Mouse (Mus musculus) kidney, adult 8-10 months (tissue): ENCODE data around the gene Pibf1.

Experiments
- DNase-seq, 2 experiments: peaks; one replicate each; pipeline ENCODE4 v3.0.0; 2022

Gene Pibf1

DNA sequence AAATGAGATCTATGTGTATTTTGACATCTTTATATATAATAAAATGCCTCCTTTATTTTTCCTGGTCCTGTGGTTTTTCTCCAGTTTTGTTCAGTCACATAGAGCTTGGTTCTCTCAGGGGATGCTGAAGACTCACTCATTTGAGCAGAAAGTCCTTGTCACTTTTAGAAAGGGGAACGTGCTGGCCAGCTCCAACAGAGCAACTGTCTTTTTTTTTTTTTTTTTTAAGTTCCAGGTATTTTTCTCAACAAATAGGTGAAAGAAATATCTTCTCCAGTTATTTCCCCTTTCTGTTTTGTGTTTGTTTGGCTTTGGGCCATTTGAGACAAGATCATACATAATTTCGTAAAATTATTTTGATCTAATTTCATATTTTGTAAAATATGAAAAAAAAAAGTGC is 174.8 kb downstream of the Pibf1 start:
- DNase-seq = no peak

DNA sequence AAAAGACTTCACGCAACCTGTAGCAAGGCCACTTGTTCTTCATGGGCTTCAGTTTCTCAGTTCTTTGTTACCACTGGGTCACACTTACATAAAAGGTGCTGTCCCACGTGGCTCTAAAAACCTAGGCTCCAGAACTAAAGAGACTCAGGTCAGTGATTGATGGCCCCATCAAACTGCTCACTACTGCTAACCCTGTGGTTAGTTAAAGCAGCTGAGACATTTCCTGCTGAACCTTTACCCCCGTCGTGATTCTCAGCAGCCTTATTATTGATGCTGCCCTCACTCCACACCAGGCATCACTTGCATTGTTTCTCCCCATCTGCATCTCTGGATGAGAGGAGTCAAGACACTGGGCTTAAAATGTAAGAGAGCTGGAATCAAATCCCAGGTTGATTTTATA is 176.6 kb downstream of the Pibf1 start:
- DNase-seq = no peak

DNA sequence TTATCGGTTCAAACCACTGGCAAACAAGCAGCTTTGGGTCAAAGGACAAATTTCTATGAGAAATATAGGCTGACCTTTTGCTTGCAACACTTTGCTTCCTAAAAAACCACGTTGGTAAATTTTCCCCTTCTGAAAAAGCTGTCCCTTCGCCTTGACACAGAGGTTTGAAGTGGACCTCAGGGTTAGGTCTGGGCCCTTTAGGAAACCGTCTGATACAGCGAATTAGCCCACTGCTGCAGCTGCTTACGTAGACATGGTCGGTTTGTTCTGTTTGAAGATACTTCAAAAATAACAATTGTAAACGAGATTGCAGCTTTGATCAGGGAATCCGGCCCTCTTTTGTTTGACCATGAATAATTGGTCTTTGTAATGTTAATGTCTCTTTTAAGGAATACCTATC is 179.1 kb downstream of the Pibf1 start:
- no peak for DNase-seq

DNA sequence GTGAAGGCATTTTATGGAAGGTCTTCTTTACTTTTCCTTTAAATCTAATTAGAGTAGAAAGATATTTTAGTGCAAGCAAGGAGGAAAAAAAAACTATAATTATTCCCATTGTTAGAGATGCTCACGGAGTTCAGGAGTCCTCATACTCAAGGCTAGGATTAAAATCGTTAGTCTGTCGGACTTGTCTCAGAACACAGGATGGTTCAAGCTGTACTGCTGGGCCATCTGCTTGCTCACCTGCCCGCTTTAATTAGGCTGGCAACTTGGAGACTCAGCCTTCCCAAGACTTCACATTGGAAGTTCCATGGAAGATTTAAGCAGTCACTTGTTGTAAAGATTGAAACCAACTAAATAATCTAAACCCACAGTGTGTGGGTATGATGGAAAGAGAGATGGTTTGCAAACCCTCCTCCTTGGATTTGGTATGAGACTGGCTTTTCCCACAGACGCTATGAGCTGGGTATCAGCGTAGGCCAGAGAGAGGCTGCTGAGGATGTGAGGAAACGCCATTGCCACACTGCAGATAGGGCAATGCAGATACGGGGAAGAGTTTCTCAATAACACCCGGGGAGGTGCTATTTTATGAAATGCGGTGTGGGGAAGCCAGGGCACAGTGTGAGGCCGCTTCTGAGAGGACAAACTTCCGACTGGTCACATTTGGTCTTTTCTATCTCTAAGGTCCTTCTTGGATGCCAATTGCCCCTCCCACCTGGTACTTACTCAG is 179.7 kb downstream of the Pibf1 start:
- DNase-seq = no peak

DNA sequence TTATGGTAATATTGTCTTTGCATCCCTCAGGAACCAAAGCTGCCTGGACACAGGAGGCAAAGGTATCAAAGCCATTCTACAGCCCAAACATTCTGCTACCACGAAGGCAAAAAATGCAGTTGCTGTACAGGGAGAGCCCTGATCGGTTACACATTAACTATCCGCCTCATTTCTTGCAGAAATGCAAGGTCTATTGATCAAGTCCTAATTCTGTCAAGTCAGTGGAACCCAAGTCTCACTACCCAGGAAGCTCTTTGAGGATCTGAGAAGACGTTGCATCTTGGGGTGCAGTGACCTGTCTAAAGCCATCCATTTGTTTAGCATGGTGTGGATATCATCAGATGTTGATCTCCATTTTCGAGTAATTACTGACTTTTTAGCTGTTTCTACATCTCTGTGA is 181.2 kb downstream of the Pibf1 start:
- no peak for DNase-seq

DNA sequence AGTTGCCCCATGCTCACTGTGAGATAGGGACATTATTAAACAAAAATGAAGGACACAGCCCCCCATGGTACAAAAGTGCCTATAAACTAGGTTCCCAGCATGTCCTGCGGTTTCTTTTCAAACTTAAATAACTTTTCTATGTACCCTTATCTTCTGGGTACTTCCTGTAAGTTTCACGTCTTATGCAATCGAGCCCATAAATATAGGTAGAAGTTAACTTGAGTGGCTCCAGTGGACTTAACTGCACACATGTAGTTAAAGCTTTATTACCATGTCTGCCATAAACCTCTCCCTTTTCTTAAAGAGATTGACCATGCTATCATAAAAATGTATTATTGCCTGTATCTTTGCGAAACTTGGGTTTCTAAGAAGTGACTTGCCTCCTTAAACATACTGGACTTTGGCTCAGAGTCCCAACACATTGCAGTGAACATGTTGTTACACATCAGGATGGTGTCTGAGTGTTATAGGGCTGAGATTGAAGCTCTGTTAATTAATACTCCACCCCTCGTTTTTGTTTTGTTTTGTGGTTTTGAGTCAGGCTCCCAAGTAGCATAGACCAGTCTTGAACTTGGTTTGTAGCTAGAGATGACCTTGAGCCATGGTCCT is 181.7 kb downstream of the Pibf1 start:
- no peak for DNase-seq

DNA sequence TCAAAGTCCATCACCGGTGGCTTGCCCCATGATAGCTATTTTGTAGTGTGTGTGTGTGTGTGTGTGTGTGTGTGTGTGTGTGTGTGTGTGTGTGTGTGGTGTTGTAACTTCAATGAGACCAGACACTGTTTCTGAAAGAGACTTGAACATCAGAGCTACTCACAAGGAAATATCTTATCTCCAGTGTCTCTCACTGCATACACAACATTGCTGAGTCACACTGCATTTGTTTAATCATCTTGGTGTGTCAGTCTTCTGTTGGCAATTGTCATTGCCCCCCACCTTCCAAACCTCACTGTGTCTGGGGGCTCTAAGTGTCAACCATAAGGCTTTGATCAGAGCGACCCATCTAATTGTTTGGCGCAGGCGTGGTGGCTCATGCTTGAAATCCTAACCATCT is 186.3 kb downstream of the Pibf1 start:
- DNase-seq = no peak

DNA sequence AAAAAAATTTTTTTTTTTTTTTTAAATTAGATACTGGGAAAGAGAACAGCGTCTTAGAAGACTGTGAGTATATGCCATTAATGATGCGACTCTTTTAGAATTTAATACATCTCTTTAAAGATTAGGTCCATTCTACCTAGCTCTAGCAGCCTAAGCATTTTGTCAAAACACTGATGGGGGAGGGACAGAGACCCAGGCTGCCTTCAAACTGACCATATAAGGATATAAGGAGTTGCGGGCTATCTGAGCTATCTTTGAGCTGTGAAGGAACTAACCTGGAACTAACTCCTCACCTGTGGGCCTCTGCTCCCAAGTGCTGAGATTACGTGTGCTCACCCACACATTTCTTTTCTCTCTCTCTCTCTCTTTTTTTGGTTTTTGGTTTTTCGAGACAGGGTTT is 193.0 kb downstream of the Pibf1 start:
- no peak for DNase-seq

DNA sequence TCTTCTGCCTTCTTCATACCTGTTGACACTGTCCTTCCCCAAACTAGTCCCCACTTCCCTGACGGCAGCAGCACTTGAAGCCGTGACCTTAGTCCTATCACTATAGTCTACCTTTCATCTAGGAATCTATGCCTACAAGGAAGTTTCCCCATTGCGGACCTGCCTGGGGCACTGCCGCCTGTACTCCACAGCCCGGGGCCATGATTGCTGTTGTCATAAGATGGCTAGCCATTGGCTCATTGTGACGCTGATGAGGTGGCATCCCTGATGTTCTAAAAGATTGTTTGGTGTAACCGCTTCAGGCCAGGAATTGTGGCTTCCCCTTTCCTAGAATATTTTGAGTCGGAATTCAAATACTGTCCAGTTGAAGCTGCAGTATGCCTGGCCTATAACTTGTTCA is 195.2 kb downstream of the Pibf1 start:
- DNase-seq = no peak

DNA sequence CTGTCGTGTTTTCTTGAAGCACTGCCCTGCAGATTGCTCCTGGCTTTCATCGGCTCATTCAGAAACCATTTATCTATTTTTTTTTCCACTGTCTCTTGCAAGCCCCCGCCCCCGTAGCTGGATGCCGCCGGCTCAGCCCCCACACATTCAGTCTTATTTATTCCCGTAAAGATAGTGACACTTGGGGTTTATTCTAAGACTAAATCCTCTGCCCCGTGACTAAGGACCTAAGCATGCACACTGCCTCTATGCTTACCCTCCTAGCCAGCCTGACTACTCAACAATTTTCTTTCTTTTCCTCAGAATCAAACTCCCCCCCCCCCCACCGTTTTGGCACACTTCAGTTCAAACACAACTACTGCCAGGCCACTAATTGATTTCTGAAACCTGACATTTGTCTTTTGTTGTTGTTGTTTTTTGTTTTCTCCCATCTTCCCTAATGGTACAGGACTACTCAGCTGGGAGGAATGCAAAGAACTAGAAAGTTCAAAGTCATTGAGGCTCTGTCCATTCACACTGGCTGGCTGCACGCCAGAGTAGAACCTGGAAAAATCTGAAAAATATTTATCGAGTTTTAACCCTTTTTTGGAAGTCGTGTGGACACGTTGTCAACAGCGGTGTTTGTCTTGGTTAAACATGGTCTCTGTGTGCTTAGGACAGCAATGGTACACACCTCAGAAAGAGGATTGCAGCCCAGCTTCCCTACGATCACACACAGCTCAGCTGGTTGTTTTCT is 196.6 kb downstream of the Pibf1 start:
- no peak for DNase-seq

DNA sequence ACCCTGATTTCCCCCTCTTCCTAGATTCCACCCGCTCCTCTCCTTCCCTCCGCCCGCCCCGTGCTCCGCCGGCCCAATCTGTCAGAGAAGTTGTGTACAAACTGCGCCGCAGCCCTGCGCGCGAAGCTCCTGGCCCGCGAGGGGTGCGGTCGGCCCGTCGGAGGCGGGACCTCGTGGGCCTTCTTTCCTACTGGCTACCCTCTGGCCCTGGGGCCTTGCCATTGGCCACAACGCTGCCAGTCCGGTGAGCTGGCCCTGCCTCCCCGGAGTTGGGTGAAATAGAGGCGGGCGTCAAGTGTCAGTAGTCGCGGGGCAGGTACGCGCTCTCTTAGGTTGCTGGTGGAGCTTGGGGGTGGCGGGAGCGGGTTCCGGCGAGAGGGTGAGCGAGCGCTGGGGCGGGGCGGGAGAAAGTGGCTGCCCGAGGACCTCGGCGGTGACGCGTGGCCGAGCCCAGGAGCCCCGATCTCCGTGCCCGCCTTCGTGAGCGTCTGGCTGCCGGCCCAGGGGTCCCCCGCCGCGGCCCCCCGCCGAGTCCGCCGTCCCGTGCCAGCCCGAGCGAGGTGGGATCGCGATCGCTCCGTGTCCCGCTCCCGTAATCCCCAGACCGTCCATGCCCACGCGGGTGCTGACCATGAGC is 199.3 kb downstream of the Pibf1 start, which contains the start of gene Klf5:
Gene Klf5 (plus strand): TSS at position 307 of the 637 bp plus-strand sequence.
- DNase-seq = peak; percentile 93

DNA sequence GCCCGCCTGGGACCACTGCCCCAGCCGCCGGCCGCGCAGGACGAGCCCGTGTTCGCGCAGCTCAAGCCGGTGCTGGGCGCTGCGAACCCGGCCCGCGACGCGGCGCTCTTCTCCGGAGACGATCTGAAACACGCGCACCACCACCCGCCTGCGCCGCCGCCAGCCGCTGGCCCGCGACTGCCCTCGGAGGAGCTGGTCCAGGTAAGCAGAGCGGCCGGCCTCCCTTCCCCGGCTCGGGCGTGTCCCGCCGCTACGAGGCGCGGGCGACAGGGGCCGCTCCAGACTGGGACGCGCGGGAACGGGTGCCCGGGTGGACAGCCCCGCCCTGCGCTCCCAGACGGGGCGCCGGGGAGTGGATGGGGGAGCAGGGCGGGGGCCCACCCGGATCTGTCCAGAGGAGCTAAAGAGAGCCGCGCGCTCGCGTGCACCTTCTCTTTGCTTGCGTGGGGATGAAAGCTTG is 199.8 kb downstream of the Pibf1 start:
- DNase-seq = peak; percentile 36 to 55

DNA sequence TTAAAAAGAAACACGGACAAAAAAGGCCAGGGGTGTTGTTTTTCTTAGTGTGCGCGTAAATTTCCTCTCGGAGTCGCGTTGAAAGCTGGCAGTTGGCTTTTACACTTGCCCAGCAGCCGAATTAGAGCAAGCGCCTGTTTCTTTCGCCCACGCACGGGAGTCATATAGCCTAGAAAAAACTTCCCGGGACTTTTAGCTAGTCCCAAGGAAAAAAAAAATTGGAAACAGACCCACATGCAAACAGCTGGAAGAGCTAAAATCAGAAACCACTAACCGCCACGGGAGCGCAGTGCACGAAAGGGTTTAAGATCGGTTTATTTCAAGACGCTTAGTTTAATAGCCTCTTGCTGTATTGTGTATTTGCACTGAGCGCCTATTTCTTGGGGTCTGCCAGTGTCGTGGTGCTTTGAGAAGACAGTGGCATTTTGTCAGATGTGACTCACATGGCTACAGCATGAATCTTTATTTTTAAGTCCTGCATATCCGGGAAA is 200.5 kb downstream of the Pibf1 start:
- no peak for DNase-seq

DNA sequence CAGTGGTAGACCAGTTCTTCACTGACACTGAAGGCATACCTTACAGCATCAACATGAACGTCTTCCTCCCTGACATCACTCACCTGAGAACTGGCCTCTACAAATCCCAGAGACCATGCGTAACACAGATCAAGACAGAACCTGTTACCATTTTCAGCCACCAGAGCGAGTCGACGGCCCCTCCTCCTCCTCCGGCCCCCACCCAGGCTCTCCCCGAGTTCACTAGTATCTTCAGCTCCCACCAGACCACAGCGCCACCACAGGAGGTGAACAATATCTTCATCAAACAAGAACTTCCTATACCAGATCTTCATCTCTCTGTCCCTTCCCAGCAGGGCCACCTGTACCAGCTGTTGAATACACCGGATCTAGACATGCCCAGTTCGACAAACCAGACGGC is 202.2 kb downstream of the Pibf1 start:
- DNase-seq = no peak
